In the genomic region with DNA sequence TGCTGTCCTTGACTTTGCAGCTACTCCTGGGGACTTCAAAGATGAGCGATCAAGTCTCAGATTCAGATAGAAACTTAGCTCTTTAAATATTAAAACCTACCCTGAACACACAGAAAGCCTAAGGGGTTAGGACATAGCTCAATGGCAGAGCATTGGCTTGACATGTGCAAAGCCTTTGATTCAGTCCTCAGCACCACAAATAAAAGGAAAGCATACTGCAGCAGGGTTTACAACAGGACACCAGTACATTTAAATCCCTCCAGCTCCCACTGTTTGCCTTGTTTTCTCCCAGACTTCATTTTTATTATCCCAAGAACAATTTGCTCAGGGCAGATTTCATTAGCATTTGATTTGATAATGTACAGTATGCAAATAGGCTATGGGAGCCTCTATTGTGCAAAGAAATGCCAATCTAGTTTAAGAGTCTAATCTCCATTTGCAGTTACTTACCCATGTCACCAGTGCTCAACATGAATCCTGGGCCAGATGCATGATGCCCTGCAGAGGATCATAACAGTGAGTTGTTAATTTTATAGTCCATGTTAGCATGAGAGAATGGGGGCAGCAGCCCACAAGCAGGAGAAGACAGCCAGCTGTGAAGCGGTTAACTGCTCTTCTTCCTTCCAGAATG, we compare ENCODE assay signal across 18 mouse cellular contexts.
A peak's percentile ranks its signal among the peaks of the same experiment; 100 is the strongest.
DNase-seq lines count a peak whose midpoint lies in the region; ATAC-seq and TF ChIP-seq lines count a peak whose summit lies in the region.
"Had no signal": no experiment of that assay in that cellular context is flagged by ENCODE, and none has a peak within 500 bp of the region (broad histone marks: within the 10 kb centered on the region; RNA-seq: fewer than 3 reads in every experiment).

No protein-coding gene starts in this region.

- H3K36me3 ChIP-seq in forebrain, embryonic 16.5 days (ENCODE audit: control insufficient read depth, insufficient read depth) = no peaks in the 10 kb centered on the region
- H3K36me3 ChIP-seq in forebrain, embryonic 10.5 days (replicated peaks) = no peaks in the 10 kb centered on the region
- no peaks in the 10 kb centered on the region for H3K36me3 ChIP-seq in midbrain, embryonic 15.5 days (replicated peaks)
- no peaks in the 10 kb centered on the region for H3K36me3 ChIP-seq in midbrain, embryonic 16.5 days (ENCODE audit: control insufficient read depth, insufficient read depth, low read length)
- H3K36me3 ChIP-seq: embryonic facial prominence, embryonic 10.5 days; heart, embryonic 15.5 days; hindbrain, embryonic 13.5 days had no signal

- no peaks in the 10 kb centered on the region for H3K9me3 ChIP-seq in forebrain, embryonic 16.5 days (ENCODE audit: control insufficient read depth, low read length)
- no peaks in the 10 kb centered on the region for H3K9me3 ChIP-seq in forebrain, embryonic 10.5 days
- no peaks in the 10 kb centered on the region for H3K9me3 ChIP-seq in midbrain, embryonic 15.5 days
- H3K9me3 ChIP-seq in midbrain, embryonic 16.5 days (replicated peaks; ENCODE audit: control insufficient read depth, low read length, poor library complexity, severe bottlenecking) = no peaks in the 10 kb centered on the region
- H3K9me3 ChIP-seq: embryonic facial prominence, embryonic 10.5 days; heart, embryonic 15.5 days; hindbrain, embryonic 13.5 days had no signal

- H3K4me3 ChIP-seq in forebrain, embryonic 16.5 days (replicated peaks; ENCODE audit: low read length) = no peak overlapping the region
- no peak overlapping the region for H3K4me3 ChIP-seq in forebrain, embryonic 10.5 days
- H3K4me3 ChIP-seq in midbrain, embryonic 15.5 days = no peak overlapping the region
- H3K4me3 ChIP-seq in midbrain, embryonic 16.5 days (ENCODE audit: low read depth, low read length) = no peak overlapping the region
- H3K4me3 ChIP-seq: embryonic facial prominence, embryonic 10.5 days; heart, adult 2 months; heart, embryonic 15.5 days; hindbrain, embryonic 13.5 days had no signal

- H3K4me2 ChIP-seq in forebrain, embryonic 16.5 days (ENCODE audit: low read length) = no peak overlapping the region
- H3K4me2 ChIP-seq in midbrain, embryonic 15.5 days = no peak overlapping the region
- H3K4me2 ChIP-seq in midbrain, embryonic 16.5 days (ENCODE audit: low read length) = no peak overlapping the region
- H3K4me2 ChIP-seq: heart, embryonic 11.5 days; heart, embryonic 15.5 days; hindbrain, embryonic 13.5 days had no signal

- no peaks in the 10 kb centered on the region for H3K27me3 ChIP-seq in forebrain, embryonic 16.5 days (replicated peaks; ENCODE audit: control insufficient read depth, insufficient read depth, low read length)
- H3K27me3 ChIP-seq in forebrain, embryonic 10.5 days (ENCODE audit: poor library complexity, severe bottlenecking) = no peaks in the 10 kb centered on the region
- H3K27me3 ChIP-seq in midbrain, embryonic 15.5 days (replicated peaks) = no peaks in the 10 kb centered on the region
- H3K27me3 ChIP-seq in midbrain, embryonic 16.5 days (ENCODE audit: control insufficient read depth, insufficient read depth, low read depth, low read length) = no peaks in the 10 kb centered on the region
- H3K27me3 ChIP-seq: heart, embryonic 15.5 days; hindbrain, embryonic 13.5 days had no signal

- no peak for DNase-seq in forebrain, embryonic 10.5 days (ENCODE audit: extremely low spot score, low spot score)
- DNase-seq in R1 (ENCODE audit: low read depth, low spot score) = peak; percentile 3
- peak; percentile 56 for DNase-seq in brain, embryonic 14.5 days (ENCODE audit: low read depth)
- DNase-seq in adrenal gland, adult (ENCODE audit: inconsistent age in 2 of 2, low spot score in 1 of 2) = no peak
- DNase-seq: adrenal gland, postnatal 10 days; cerebellum, adult 2 months; cerebellum, postnatal 10 days; gastrocnemius, postnatal 14 days; heart, adult 2 months; heart, postnatal 14 days had no signal

- H3K27ac ChIP-seq in forebrain, embryonic 16.5 days (ENCODE audit: low read length) = no peak overlapping the region
- H3K27ac ChIP-seq in forebrain, embryonic 10.5 days = no peak overlapping the region
- no peak overlapping the region for H3K27ac ChIP-seq in midbrain, embryonic 15.5 days
- no peak overlapping the region for H3K27ac ChIP-seq in midbrain, embryonic 16.5 days (ENCODE audit: low read length)
- H3K27ac ChIP-seq: embryonic facial prominence, embryonic 10.5 days; heart, adult 2 months; heart, embryonic 15.5 days; hindbrain, embryonic 13.5 days had no signal

- WGBS in forebrain, embryonic 16.5 days = 83% methylated on average over 2 of the region's 2 CpGs
- WGBS in forebrain, embryonic 10.5 days = 90% methylated on average over 2 of the region's 2 CpGs
- WGBS in midbrain, embryonic 15.5 days = 76% methylated on average over 2 of the region's 2 CpGs
- 74% methylated on average over 2 of the region's 2 CpGs for WGBS in midbrain, embryonic 16.5 days

- H3K4me1 ChIP-seq in forebrain, embryonic 16.5 days (replicated peaks; ENCODE audit: control insufficient read depth, insufficient read depth, low read length) = no peaks in the 10 kb centered on the region
- H3K4me1 ChIP-seq in forebrain, embryonic 10.5 days = no peaks in the 10 kb centered on the region
- H3K4me1 ChIP-seq in midbrain, embryonic 15.5 days = no peaks in the 10 kb centered on the region
- H3K4me1 ChIP-seq in midbrain, embryonic 16.5 days (ENCODE audit: control insufficient read depth, insufficient read depth, low read length) = no peaks in the 10 kb centered on the region
- H3K4me1 ChIP-seq: embryonic facial prominence, embryonic 10.5 days; heart, embryonic 15.5 days; hindbrain, embryonic 13.5 days had no signal

- ATAC-seq in forebrain, embryonic 16.5 days = peak; percentile 64; the same call in 1 of the 2 replicates
- peak; percentile 63; the same call in 1 of the 2 replicates for ATAC-seq in midbrain, embryonic 15.5 days (replicated peaks)
- ATAC-seq in midbrain, embryonic 16.5 days = no peak
- ATAC-seq: intestine, embryonic 16.5 days had no signal

- no peak overlapping the region for H3K9ac ChIP-seq in forebrain, embryonic 16.5 days (replicated peaks; ENCODE audit: low read depth, low read length)
- no peak overlapping the region for H3K9ac ChIP-seq in midbrain, embryonic 15.5 days
- no peak overlapping the region for H3K9ac ChIP-seq in midbrain, embryonic 16.5 days (ENCODE audit: low read depth, low read length)
- H3K9ac ChIP-seq: heart, embryonic 15.5 days; hindbrain, embryonic 13.5 days had no signal

- TF ChIP-seq POLR2A in brain, embryonic 14.5 days (IDR thresholded peaks at IDR 0.05; ENCODE audit: borderline replicate concordance, extremely low read depth, insufficient read depth, insufficient read length, poor library complexity, severe bottlenecking) = no peak

- TF ChIP-seq CTCF in brain, embryonic 14.5 days (IDR thresholded peaks at IDR 0.05; ENCODE audit: borderline replicate concordance, extremely low read depth, insufficient read depth, insufficient read length) = no peak

Comparison
In these comparisons a context has a peak if more than half of its experiments do, and no peak if none do; other contexts are left out.
1. DNase-seq: peak in R1 (single experiment) and brain, embryonic 14.5 days (single experiment); none in forebrain, embryonic 10.5 days (single experiment) and adrenal gland, adult (0 of 2).